Mouse (Mus musculus) MN1 (cell line): ENCODE results near the gene Ifnk.

Experiments used
- DNase-seq: peaks from one replicate; pipeline ENCODE4 v3.0.0-alpha.2; 2016; ENCODE audit warnings: low spot score

The Ifnk gene

GRCm38 (mm10) chr4:35189794-35190193 is 37.9 kb downstream of the Ifnk start:
- no peak for DNase-seq

DNA sequence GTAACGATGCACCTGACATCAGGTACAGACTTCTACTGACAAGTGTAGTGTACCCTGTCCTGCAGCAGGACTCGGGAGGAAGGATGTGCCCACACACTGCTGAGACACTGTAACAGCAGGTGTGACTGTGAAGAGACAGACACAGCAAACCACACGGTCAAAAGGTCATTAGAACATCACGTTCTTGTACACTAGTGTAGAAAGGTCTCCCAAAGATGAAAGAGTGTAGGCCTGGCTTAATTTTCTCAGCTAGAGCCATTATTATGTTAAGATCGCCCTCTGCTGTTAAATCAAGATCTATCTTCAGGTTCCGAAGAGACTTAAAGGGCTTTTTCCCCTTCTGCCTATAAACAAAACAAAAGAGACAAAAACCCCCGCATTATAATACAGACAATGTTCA is 40.9 kb downstream of the Ifnk start:
- peak; percentile 7 for DNase-seq

GRCm38 (mm10) chr4:35201700-35202099 is 49.8 kb downstream of the Ifnk start:
- DNase-seq, result no peak
